Mouse (Mus musculus) intestine, embryonic 16.5 days (tissue): ENCODE results near the gene Olfr146. TPM values are rescaled to one million over a fixed set of nuclear protein-coding genes. Genes with fewer than 3 reads are reported as not detected.

ENCODE experiments used
- ATAC-seq: fragments of 200-750 bp; cut with Nextera tagmentation; 2 replicates; pipeline ENCODE4 v1.8.0; 2017; ENCODE audit warnings: moderate TSS enrichment, moderate library complexity
- H3K27ac ChIP-seq: fragments of 300-500 bp; sonication (generic); 2 replicates; pipeline ENCODE4 v1.5.1; 2014; ENCODE audit warnings: mild to moderate bottlenecking, low read length
- H3K27me3 ChIP-seq: fragments of 300-500 bp; sonication (generic); replicated peaks from 2 replicates; pipeline ENCODE4 v1.6.1; 2014; ENCODE audit warnings: low read length, control low read depth, mixed read lengths; ENCODE audit not compliant: control insufficient read depth, insufficient read depth
- H3K36me3 ChIP-seq: fragments of 300-500 bp; sonication (generic); 2 replicates; pipeline ENCODE4 v1.6.1; 2014; ENCODE audit warnings: low read length, control low read depth; ENCODE audit not compliant: control insufficient read depth, insufficient read depth
- H3K4me1 ChIP-seq: fragments of 300-500 bp; sonication (generic); 2 replicates; pipeline ENCODE4 v1.6.1; 2014; ENCODE audit warnings: low read length, control low read depth, mixed read lengths; ENCODE audit not compliant: control insufficient read depth, insufficient read depth
- H3K4me2 ChIP-seq: fragments of 300-500 bp; sonication (generic); 2 replicates; pipeline ENCODE4 v1.6.1; 2014; ENCODE audit warnings: low read depth, low read length, control low read depth
- H3K4me3 ChIP-seq: fragments of 300-500 bp; sonication (generic); 2 replicates; pipeline ENCODE4 v1.5.1; 2014; ENCODE audit warnings: mild to moderate bottlenecking, low read length
- H3K9ac ChIP-seq: fragments of 300-500 bp; sonication (generic); 2 replicates; pipeline ENCODE4 v1.6.1; 2014; ENCODE audit warnings: low read depth, low read length
- H3K9me3 ChIP-seq: fragments of 300-500 bp; sonication (generic); 2 replicates; pipeline ENCODE4 v1.6.1; 2016; ENCODE audit warnings: low read length, control low read depth; ENCODE audit not compliant: control insufficient read depth
- WGBS: fragments of 180-500 bp; shearing (Covaris S2); extraction: QIAGEN DNeasy Blood & Tissue Kit; methylation state at CpG from one replicate; pipeline ENCODE4 v1.1.7; 2014; 5-methylcytosine and 5-hydroxymethylcytosine counted together
- microRNA-seq: library from miRNA; unstranded; fragments of <30 nt; microRNA quantifications from one replicate; pipeline ENCODE4, GENCODE M21; 2016
- polyA plus RNA-seq: library from polyadenylated mRNA; unstranded; fragments of >200 nt; fragmentation: Nextera tagmentation; extraction: Ambion mirVana; gene quantifications from 2 replicates; pipeline ENCODE4 v1.2.1, GENCODE M21; 2015

The Olfr146 gene
- polyA plus RNA-seq, result not detected in 2 replicates

DNA sequence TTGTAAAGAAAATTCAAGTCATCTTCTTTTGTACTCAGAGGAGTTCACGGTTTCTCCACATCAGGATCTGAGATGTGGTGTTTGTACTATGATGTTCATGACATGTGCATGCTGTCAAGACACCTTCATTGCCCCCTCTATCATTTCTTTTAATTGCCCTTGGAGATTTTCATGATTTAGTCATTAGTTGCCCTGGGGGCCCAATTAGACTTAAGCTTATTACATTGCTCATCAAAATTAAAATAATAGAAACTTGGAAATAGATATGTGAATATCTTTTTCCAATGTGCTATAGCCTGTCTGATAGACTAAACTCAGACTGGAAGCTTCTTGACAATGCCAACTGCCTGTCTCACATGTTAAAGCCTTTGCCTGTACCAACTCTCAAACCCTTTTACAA, at the start of gene Olfr146:
Gene Olfr146 (minus strand): TSS at position 101 of the 400 bp plus-strand sequence.
- no peaks in the 10 kb centered on the region for H3K9me3 ChIP-seq
- H3K27me3 ChIP-seq, result no peaks in the 10 kb centered on the region
- no peak within 1 kb of the TSS for H3K4me2 ChIP-seq
- ATAC-seq, result no peak
- H3K27ac ChIP-seq, result no peak within 1 kb of the TSS
- H3K4me3 ChIP-seq, result no peak within 1 kb of the TSS
- 68% methylated on average over 1 of the region's 1 CpGs for whole genome bisulfite sequencing
- no peaks in the 10 kb centered on the region for H3K4me1 ChIP-seq
- no peaks in the 10 kb centered on the region for H3K36me3 ChIP-seq
- H3K9ac ChIP-seq, result no peak within 1 kb of the TSS

DNA sequence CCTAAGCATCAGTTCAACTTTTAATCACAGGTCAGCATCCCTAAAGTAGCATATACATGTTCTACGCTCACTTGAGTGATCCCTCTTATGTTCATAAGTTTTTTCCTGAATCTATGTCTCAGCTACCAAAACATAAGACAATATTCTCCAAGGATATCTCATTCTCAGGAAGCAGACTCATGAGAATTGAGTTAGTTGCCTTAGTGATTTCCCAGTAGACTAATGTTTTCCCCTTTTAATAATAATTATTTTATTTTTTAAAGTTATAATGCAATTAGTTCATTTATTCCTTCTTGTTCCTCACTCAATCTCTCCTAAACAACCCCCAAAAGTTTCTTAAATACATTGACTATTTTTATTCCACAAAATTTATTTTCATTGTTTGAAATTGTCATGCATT, 41.7 kb upstream of the Olfr146 start, which contains the start of gene Olfr937:
Gene Olfr937 (minus strand): TSS at position 101 of the 400 bp plus-strand sequence.
- no peaks in the 10 kb centered on the region for H3K9me3 ChIP-seq
- WGBS, result 86% methylated on average over 1 of the region's 1 CpGs
- H3K9ac ChIP-seq, result no peak within 1 kb of the TSS
- H3K4me3 ChIP-seq, result no peak within 1 kb of the TSS
- H3K4me2 ChIP-seq, result no peak within 1 kb of the TSS
- H3K27me3 ChIP-seq, result no peaks in the 10 kb centered on the region
- H3K4me1 ChIP-seq, result no peaks in the 10 kb centered on the region
- no peak within 1 kb of the TSS for H3K27ac ChIP-seq
- no peak for ATAC-seq
- no peaks in the 10 kb centered on the region for H3K36me3 ChIP-seq

DNA sequence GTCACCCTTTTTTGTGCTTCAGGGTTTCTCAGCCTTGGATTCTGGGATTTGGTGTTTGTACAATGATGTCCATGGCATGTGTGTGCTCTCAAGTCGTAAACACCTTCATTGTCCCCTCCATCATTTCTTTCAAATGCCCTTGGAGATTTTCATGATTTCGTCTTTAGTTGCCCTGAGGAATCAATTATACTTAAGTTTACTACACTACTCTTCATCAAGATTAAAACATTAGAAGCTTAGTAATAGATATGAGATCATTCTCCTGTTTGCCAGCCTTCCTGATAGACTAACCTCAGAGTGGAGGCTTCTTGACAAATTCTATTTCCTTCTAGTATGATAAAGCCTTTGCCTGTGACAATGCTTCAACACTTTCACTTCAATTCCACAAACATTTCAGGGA, 23.6 kb downstream of the Olfr146 start, which contains the start of gene Olfr935:
Gene Olfr935 (minus strand): TSS at position 101 of the 400 bp plus-strand sequence.
- no peak within 1 kb of the TSS for H3K27ac ChIP-seq
- H3K36me3 ChIP-seq, result no peaks in the 10 kb centered on the region
- no peak within 1 kb of the TSS for H3K4me3 ChIP-seq
- no peaks in the 10 kb centered on the region for H3K4me1 ChIP-seq
- H3K4me2 ChIP-seq, result no peak within 1 kb of the TSS
- ATAC-seq, result no peak
- WGBS, result 77% methylated on average over 2 of the region's 2 CpGs
- H3K9me3 ChIP-seq, result no peaks in the 10 kb centered on the region
- H3K27me3 ChIP-seq, result no peaks in the 10 kb centered on the region
- no peak within 1 kb of the TSS for H3K9ac ChIP-seq

GRCm38 (mm10) chr9:38988215-38988614, 35.0 kb downstream of the Olfr146 start, which contains the start of gene Olfr934:
Gene Olfr934 (minus strand): TSS chr9:38988315.
- no peaks in the 10 kb centered on the region for H3K36me3 ChIP-seq
- no peaks in the 10 kb centered on the region for H3K4me1 ChIP-seq
- no peak within 1 kb of the TSS for H3K9ac ChIP-seq
- WGBS, result 86% methylated on average over 2 of the region's 2 CpGs
- H3K4me2 ChIP-seq, result no peak within 1 kb of the TSS
- H3K27me3 ChIP-seq, result no peaks in the 10 kb centered on the region
- H3K9me3 ChIP-seq, result no peaks in the 10 kb centered on the region
- H3K4me3 ChIP-seq, result no peak within 1 kb of the TSS
- ATAC-seq, result no peak
- H3K27ac ChIP-seq, result no peak within 1 kb of the TSS

DNA sequence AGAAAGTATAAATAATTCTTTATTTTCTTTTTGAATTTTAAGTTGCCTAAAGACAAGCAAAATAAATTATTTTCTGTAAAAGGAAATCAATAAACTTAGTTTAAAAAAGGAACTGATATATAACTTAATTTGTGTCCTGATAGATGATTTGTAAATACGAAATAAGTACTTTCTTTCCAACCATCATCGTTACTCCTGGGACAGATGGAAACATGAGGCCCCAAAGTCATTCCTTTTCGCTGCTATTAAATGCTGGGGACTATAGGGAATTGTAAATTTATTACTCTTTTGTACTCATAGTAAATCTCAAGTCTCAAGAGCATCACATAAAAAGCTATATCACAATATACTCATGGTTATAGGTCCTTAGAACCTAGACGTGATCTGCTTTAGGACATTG, 51.2 kb downstream of the Olfr146 start, which contains the start of gene Olfr933:
Gene Olfr933 (plus strand): TSS at position 301 of the 400 bp plus-strand sequence.
- ATAC-seq, result no peak
- Histone ChIP-seq H3K27ac (no peak within 1 kb of the TSS), H3K4me2 (no peak within 1 kb of the TSS), H3K9ac (no peak within 1 kb of the TSS), H3K27me3 (no peaks in the 10 kb centered on the region), H3K36me3 (no peaks in the 10 kb centered on the region), H3K4me1 (no peaks in the 10 kb centered on the region), H3K9me3 (no peaks in the 10 kb centered on the region), H3K4me3 (no peak within 1 kb of the TSS)
- WGBS, result 77% methylated on average over 4 of the region's 4 CpGs

Small RNA genes within 50 kb of the gene (microRNA-seq; reads per million reads assigned to microRNA genes)
- not detected for gene Gm25529

Other genes starting within 250 kb of the Olfr146 start
- not detected in 2 replicates for gene Olfr922, start 208.8 kb downstream of the Olfr146 start, polyA plus RNA-seq
- gene Olfr923, start 196.8 kb downstream of the Olfr146 start, polyA plus RNA-seq, result not detected in 2 replicates
- not detected in 2 replicates for gene Olfr924, start 178.9 kb downstream of the Olfr146 start, polyA plus RNA-seq
- gene Olfr26, start 168.3 kb downstream of the Olfr146 start, polyA plus RNA-seq, result not detected in 2 replicates
- not detected in 2 replicates for gene Olfr926, start 146.3 kb downstream of the Olfr146 start, polyA plus RNA-seq
- not detected in 2 replicates for gene Olfr930, start 93.6 kb downstream of the Olfr146 start, polyA plus RNA-seq
- not detected in 2 replicates for gene Olfr933, start 51.1 kb downstream of the Olfr146 start, polyA plus RNA-seq
- gene Olfr934, start 35.1 kb downstream of the Olfr146 start, polyA plus RNA-seq, result not detected in 2 replicates
- gene Olfr935, start 23.7 kb downstream of the Olfr146 start, polyA plus RNA-seq, result not detected in 2 replicates
- gene Olfr937, start 41.6 kb upstream of the Olfr146 start, polyA plus RNA-seq, result not detected in 2 replicates
- not detected in 2 replicates for gene Olfr938, start 55.5 kb upstream of the Olfr146 start, polyA plus RNA-seq
- gene Olfr27, start 104.8 kb upstream of the Olfr146 start, polyA plus RNA-seq, result not detected in 2 replicates
- gene Olfr943, start 142.9 kb upstream of the Olfr146 start, polyA plus RNA-seq, result not detected in 2 replicates
- gene Olfr944, start 178.5 kb upstream of the Olfr146 start, polyA plus RNA-seq, result not detected in 2 replicates
- gene Olfr1537, start 226.6 kb upstream of the Olfr146 start, polyA plus RNA-seq, result not detected in 2 replicates